Mouse (Mus musculus): ENCODE results near the gene Apex1. TPM values are rescaled to one million over a fixed set of nuclear protein-coding genes. Genes with fewer than 3 reads are reported as not detected.
"Not testable (repeated sequence)": the region's sequence is repeated elsewhere in the genome, so short reads cannot be mapped to it uniquely, and the experiment has no call there.

The Apex1 gene
- polyA plus RNA-seq, 1 experiment from 2014 or later, result 447 TPM

- DNase-seq (ENCODE audit: low spot score); H3K36me3 ChIP-seq; H3K4me3 ChIP-seq; H3K27ac ChIP-seq (replicated peaks); H3K9me3 ChIP-seq (replicated peaks): not testable (repeated sequence)
- Histone ChIP-seq H3K4me1 (peaks cover 17% of the 10 kb centered on the region), H3K27me3 (ENCODE audit: low read depth, poor library complexity, severe bottlenecking) (peaks cover 33% of the 10 kb centered on the region)
- 93% methylated on average over 2 of the region's 2 CpGs for WGBS
Measured at GRCm38 (mm10) chr14:50897992-50898391, 26.8 kb upstream of the Apex1 start.

GRCm38 (mm10) chr14:50903973-50904827 is 20.6 kb upstream of the Apex1 start:
- Histone ChIP-seq H3K36me3 (no peaks in the 10 kb centered on the region), H3K27ac (replicated peaks) (peak overlapping the region; percentile 77), H3K4me1 (peaks cover 9% of the 10 kb centered on the region), H3K9me3 (replicated peaks) (no peaks in the 10 kb centered on the region), H3K27me3 (ENCODE audit: low read depth, poor library complexity, severe bottlenecking) (no peaks in the 10 kb centered on the region), H3K4me3 (peak overlapping the region; percentile 60)
- peak; percentile 67 for DNase-seq (ENCODE audit: low spot score)
- 2% methylated on average over 26 of the region's 26 CpGs for WGBS

GRCm38 (mm10) chr14:50904828-50905129 is 20.0 kb upstream of the Apex1 start:
- H3K4me3 ChIP-seq, result no peak overlapping the region
- no peak for DNase-seq (ENCODE audit: low spot score)
- WGBS, result 86% methylated on average over 4 of the region's 4 CpGs
- H3K27me3 ChIP-seq (ENCODE audit: low read depth, poor library complexity, severe bottlenecking), result no peaks in the 10 kb centered on the region
- no peak overlapping the region for H3K27ac ChIP-seq (replicated peaks)
- no peaks in the 10 kb centered on the region for H3K9me3 ChIP-seq (replicated peaks)
- peaks cover 9% of the 10 kb centered on the region for H3K4me1 ChIP-seq
- H3K36me3 ChIP-seq, result no peaks in the 10 kb centered on the region

GRCm38 (mm10) chr14:50905327-50905726 is 19.4 kb upstream of the Apex1 start:
- H3K27me3 ChIP-seq (ENCODE audit: low read depth, poor library complexity, severe bottlenecking); H3K9me3 ChIP-seq (replicated peaks); H3K4me3 ChIP-seq; H3K27ac ChIP-seq (replicated peaks); H3K4me1 ChIP-seq; DNase-seq (ENCODE audit: low spot score); H3K36me3 ChIP-seq: not testable (repeated sequence)

- H3K9me3 ChIP-seq (replicated peaks), result no peaks in the 10 kb centered on the region
- WGBS, result 86% methylated on average over 4 of the region's 4 CpGs
- no peak overlapping the region for H3K27ac ChIP-seq (replicated peaks)
- H3K36me3 ChIP-seq, result peaks cover 27% of the 10 kb centered on the region
- no peak overlapping the region for H3K4me3 ChIP-seq
- DNase-seq (ENCODE audit: low spot score), result no peak
- H3K27me3 ChIP-seq (ENCODE audit: low read depth, poor library complexity, severe bottlenecking), result no peaks in the 10 kb centered on the region
- H3K4me1 ChIP-seq, result peaks cover 9% of the 10 kb centered on the region
Measured at GRCm38 (mm10) chr14:50908126-50908525, 16.6 kb upstream of the Apex1 start.

- Histone ChIP-seq H3K27me3 (ENCODE audit: low read depth, poor library complexity, severe bottlenecking) (no peaks in the 10 kb centered on the region), H3K27ac (replicated peaks) (no peak overlapping the region), H3K9me3 (replicated peaks) (no peaks in the 10 kb centered on the region), H3K36me3 (peaks cover 57% of the 10 kb centered on the region), H3K4me1 (no peaks in the 10 kb centered on the region), H3K4me3 (no peak overlapping the region)
- DNase-seq (ENCODE audit: low spot score), result no peak
- 66% methylated on average over 3 of the region's 3 CpGs for WGBS
Measured at GRCm38 (mm10) chr14:50911356-50911755, 13.4 kb upstream of the Apex1 start.

GRCm38 (mm10) chr14:50923437-50923836 is 1.3 kb upstream of the Apex1 start:
- not testable (repeated sequence) for H3K27me3 ChIP-seq (ENCODE audit: low read depth, poor library complexity, severe bottlenecking); H3K9me3 ChIP-seq (replicated peaks); DNase-seq (ENCODE audit: low spot score); H3K27ac ChIP-seq (replicated peaks)
- Histone ChIP-seq H3K36me3 (peaks cover 54% of the 10 kb centered on the region), H3K4me1 (peaks cover 23% of the 10 kb centered on the region), H3K4me3 (peak overlapping the region; percentile 90)
- 81% methylated on average over 1 of the region's 1 CpGs for WGBS

GRCm38 (mm10) chr14:50925111-50925920 is 548 bp downstream of the Apex1 start:
- 2% methylated on average over 38 of the region's 38 CpGs for WGBS
- no peak for DNase-seq (ENCODE audit: low spot score)
- H3K9me3 ChIP-seq (replicated peaks), result no peaks in the 10 kb centered on the region
- peaks cover 40% of the 10 kb centered on the region for H3K4me1 ChIP-seq
- H3K4me3 ChIP-seq, result peak overlapping the region; percentile 90
- H3K27ac ChIP-seq (replicated peaks), result peak overlapping the region; percentile 96
- peaks cover 47% of the 10 kb centered on the region for H3K36me3 ChIP-seq
- no peaks in the 10 kb centered on the region for H3K27me3 ChIP-seq (ENCODE audit: low read depth, poor library complexity, severe bottlenecking)

GRCm38 (mm10) chr14:50927366-50927765 is 2.6 kb downstream of the Apex1 start:
- Histone ChIP-seq H3K9me3 (replicated peaks) (no peaks in the 10 kb centered on the region), H3K27ac (replicated peaks) (no peak overlapping the region), H3K4me1 (peaks cover 53% of the 10 kb centered on the region), H3K36me3 (peaks cover 39% of the 10 kb centered on the region), H3K27me3 (ENCODE audit: low read depth, poor library complexity, severe bottlenecking) (no peaks in the 10 kb centered on the region), H3K4me3 (peak overlapping the region; percentile 6; the same call in 1 of the 2 replicates)
- DNase-seq (ENCODE audit: low spot score), result no peak
- WGBS, result 80% methylated on average over 3 of the region's 3 CpGs

GRCm38 (mm10) chr14:50929951-50930350 is 5.2 kb downstream of the Apex1 start:
- Histone ChIP-seq H3K27ac (replicated peaks) (peak overlapping the region; percentile 92), H3K9me3 (replicated peaks) (no peaks in the 10 kb centered on the region), H3K4me1 (peaks cover 44% of the 10 kb centered on the region), H3K27me3 (ENCODE audit: low read depth, poor library complexity, severe bottlenecking) (no peaks in the 10 kb centered on the region), H3K36me3 (peaks cover 39% of the 10 kb centered on the region), H3K4me3 (peak overlapping the region; percentile 91)
- no peak for DNase-seq (ENCODE audit: low spot score)
- WGBS, result 22% methylated on average over 10 of the region's 10 CpGs

GRCm38 (mm10) chr14:50930377-50930753 is 5.6 kb downstream of the Apex1 start:
- H3K27ac ChIP-seq (replicated peaks), result peak overlapping the region; percentile 92
- WGBS, result 2% methylated on average over 38 of the region's 38 CpGs
- peaks cover 39% of the 10 kb centered on the region for H3K36me3 ChIP-seq
- peaks cover 44% of the 10 kb centered on the region for H3K4me1 ChIP-seq
- H3K9me3 ChIP-seq (replicated peaks), result no peaks in the 10 kb centered on the region
- H3K4me3 ChIP-seq, result peak overlapping the region; percentile 91
- no peak for DNase-seq (ENCODE audit: low spot score)
- H3K27me3 ChIP-seq (ENCODE audit: low read depth, poor library complexity, severe bottlenecking), result no peaks in the 10 kb centered on the region

- Histone ChIP-seq H3K4me3 (peak within 1 kb of the TSS; percentile 91), H3K9me3 (replicated peaks) (no peaks in the 10 kb centered on the region), H3K36me3 (peaks cover 37% of the 10 kb centered on the region), H3K4me1 (peaks cover 41% of the 10 kb centered on the region), H3K27ac (replicated peaks) (peak within 1 kb of the TSS; percentile 92), H3K27me3 (ENCODE audit: low read depth, poor library complexity, severe bottlenecking) (no peaks in the 10 kb centered on the region)
- peak; percentile 98 for DNase-seq (ENCODE audit: low spot score)
- WGBS, result under 1% methylated on average over 68 of the region's 68 CpGs
Measured at GRCm38 (mm10) chr14:50930754-50931492, 6.2 kb downstream of the Apex1 start, which contains the start of the genes Pip4p1 and Pnp. TSS of gene Pip4p1 (minus strand) at chr14:50930856. TSS of gene Pnp (plus strand) at chr14:50931082.
